ENCODE assay signal across 19 mouse cellular contexts in genomic region chr7:129922291-129922690, GRCm38 (mm10).
A peak's percentile ranks its signal among the peaks of the same experiment; 100 is the strongest.
DNase-seq lines count a peak whose midpoint lies in the region; ATAC-seq lines count a peak whose summit lies in the region.
"Had no signal": no experiment of that assay in that cellular context is flagged by ENCODE, and none has a peak within 500 bp of the region (broad histone marks: within the 10 kb centered on the region; RNA-seq: fewer than 3 reads in every experiment).

No protein-coding gene starts in this region.

- no peak overlapping the region for H3K4me2 ChIP-seq in hindbrain, embryonic 16.5 days (ENCODE audit: low read length)
- H3K4me2 ChIP-seq in forebrain, embryonic 13.5 days = no peak overlapping the region
- H3K4me2 ChIP-seq in midbrain, embryonic 14.5 days (ENCODE audit: low read length) = no peak overlapping the region
- H3K4me2 ChIP-seq: intestine, embryonic 15.5 days had no signal

- no peaks in the 10 kb centered on the region for H3K9me3 ChIP-seq in hindbrain, embryonic 10.5 days
- H3K9me3 ChIP-seq in hindbrain, embryonic 16.5 days (ENCODE audit: control insufficient read depth, low read length) = no peaks in the 10 kb centered on the region
- H3K9me3 ChIP-seq in forebrain, embryonic 13.5 days (replicated peaks) = no peaks in the 10 kb centered on the region
- H3K9me3 ChIP-seq in midbrain, embryonic 14.5 days (ENCODE audit: control insufficient read depth, low read length) = no peaks in the 10 kb centered on the region
- H3K9me3 ChIP-seq: heart, embryonic 10.5 days; intestine, embryonic 15.5 days had no signal

- WGBS in hindbrain, embryonic 10.5 days = 72% methylated on average over 7 of the region's 7 CpGs
- 35% methylated on average over 7 of the region's 7 CpGs for WGBS in hindbrain, embryonic 16.5 days
- 15% methylated on average over 7 of the region's 7 CpGs for WGBS in forebrain, embryonic 13.5 days
- WGBS in midbrain, embryonic 14.5 days = 41% methylated on average over 7 of the region's 7 CpGs

- H3K9ac ChIP-seq in hindbrain, embryonic 16.5 days (ENCODE audit: low read depth, low read length) = no peak overlapping the region
- no peak overlapping the region for H3K9ac ChIP-seq in forebrain, embryonic 13.5 days
- no peak overlapping the region for H3K9ac ChIP-seq in midbrain, embryonic 14.5 days (replicated peaks; ENCODE audit: low read length)
- H3K9ac ChIP-seq: intestine, embryonic 15.5 days; liver, postnatal 0 days had no signal

- H3K4me3 ChIP-seq in hindbrain, embryonic 10.5 days = no peak overlapping the region
- no peak overlapping the region for H3K4me3 ChIP-seq in hindbrain, embryonic 16.5 days (ENCODE audit: low read length)
- H3K4me3 ChIP-seq in forebrain, embryonic 13.5 days = no peak overlapping the region
- H3K4me3 ChIP-seq in midbrain, embryonic 14.5 days (replicated peaks; ENCODE audit: low read depth, low read length) = no peak overlapping the region
- H3K4me3 ChIP-seq: erythroblast, embryonic 14.5 days; heart, embryonic 10.5 days; intestine, embryonic 15.5 days had no signal

- peak overlapping the region; percentile 56 for H3K27ac ChIP-seq in hindbrain, embryonic 10.5 days
- H3K27ac ChIP-seq in hindbrain, embryonic 16.5 days (ENCODE audit: low read depth, low read length) = no peak overlapping the region
- H3K27ac ChIP-seq in forebrain, embryonic 13.5 days = peak overlapping the region; percentile 55
- no peak overlapping the region for H3K27ac ChIP-seq in midbrain, embryonic 14.5 days (replicated peaks; ENCODE audit: low read depth, low read length)
- H3K27ac ChIP-seq: heart, embryonic 10.5 days; intestine, embryonic 15.5 days had no signal

- H3K27me3 ChIP-seq in hindbrain, embryonic 10.5 days (ENCODE audit: insufficient read depth, poor library complexity, severe bottlenecking) = 0 out of 2 replicates have a peak, but pooled peaks cover 2% of the 10 kb centered on the region
- H3K27me3 ChIP-seq in hindbrain, embryonic 16.5 days (replicated peaks; ENCODE audit: control insufficient read depth, insufficient read depth, low read length) = no peaks in the 10 kb centered on the region
- no peaks in the 10 kb centered on the region for H3K27me3 ChIP-seq in forebrain, embryonic 13.5 days
- H3K27me3 ChIP-seq in midbrain, embryonic 14.5 days (ENCODE audit: control insufficient read depth, insufficient read depth, low read length) = no peaks in the 10 kb centered on the region
- H3K27me3 ChIP-seq: intestine, embryonic 15.5 days had no signal

- no peak for DNase-seq in hindbrain, embryonic 10.5 days (ENCODE audit: low spot score)
- peak; percentile 61 for DNase-seq in Muller cell, postnatal 12 days (ENCODE audit: inconsistent ontology term)
- peak; percentile 53 for DNase-seq in midbrain, embryonic 14.5 days
- no peak for DNase-seq in heart, adult 18-20 months
- no peak for DNase-seq in heart, postnatal 36 days
- DNase-seq: adrenal gland, postnatal 14 days; cerebellum, adult 8-10 months; gastrocnemius, postnatal 36 days; heart, postnatal 14 days; kidney, postnatal 4 days; liver; liver, postnatal 0 days; right cerebral cortex, postnatal 14 days; thymus, postnatal 14 days had no signal

- H3K36me3 ChIP-seq in hindbrain, embryonic 10.5 days = no peaks in the 10 kb centered on the region
- no peaks in the 10 kb centered on the region for H3K36me3 ChIP-seq in hindbrain, embryonic 16.5 days (ENCODE audit: control insufficient read depth, insufficient read depth, low read length)
- H3K36me3 ChIP-seq in forebrain, embryonic 13.5 days (ENCODE audit: poor library complexity, severe bottlenecking) = no peaks in the 10 kb centered on the region
- no peaks in the 10 kb centered on the region for H3K36me3 ChIP-seq in midbrain, embryonic 14.5 days (ENCODE audit: control insufficient read depth, insufficient read depth, low read length)
- H3K36me3 ChIP-seq: heart, embryonic 10.5 days; intestine, embryonic 15.5 days had no signal

- ATAC-seq in hindbrain, embryonic 16.5 days = no peak
- peak; percentile 90 for ATAC-seq in forebrain, embryonic 13.5 days
- ATAC-seq in midbrain, embryonic 14.5 days (ENCODE audit: low FRiP score, low TSS enrichment) = no peak
- ATAC-seq: intestine, embryonic 15.5 days; liver, postnatal 0 days had no signal

- H3K4me1 ChIP-seq in hindbrain, embryonic 10.5 days (replicated peaks) = peaks cover 19% of the 10 kb centered on the region
- H3K4me1 ChIP-seq in hindbrain, embryonic 16.5 days (ENCODE audit: control insufficient read depth, insufficient read depth, low read depth, low read length) = no peaks in the 10 kb centered on the region
- H3K4me1 ChIP-seq in forebrain, embryonic 13.5 days = peaks cover 40% of the 10 kb centered on the region
- H3K4me1 ChIP-seq in midbrain, embryonic 14.5 days (ENCODE audit: control insufficient read depth, insufficient read depth, low read length) = 0 out of 2 replicates have a peak, but pooled peaks cover 10% of the 10 kb centered on the region
- H3K4me1 ChIP-seq: heart, embryonic 10.5 days had no signal

- intact Hi-C loops in heart, postnatal 36 days (cut with DNase I) = no loop called here

Comparison
In these comparisons a context has a peak if more than half of its experiments do, and no peak if none do; other contexts are left out.
1. H3K27ac ChIP-seq: peak in hindbrain, embryonic 10.5 days (single experiment) and forebrain, embryonic 13.5 days (single experiment); none in hindbrain, embryonic 16.5 days (single experiment) and midbrain, embryonic 14.5 days (single experiment).
2. DNase-seq: peak in Muller cell, postnatal 12 days (single experiment) and midbrain, embryonic 14.5 days (single experiment); none in hindbrain, embryonic 10.5 days (single experiment), heart, adult 18-20 months (0 of 2) and heart, postnatal 36 days (0 of 2).